Mouse (Mus musculus) megakaryocyte-erythroid progenitor cell, adult 5-6 weeks (primary cell): ENCODE results near the gene Cped1. TPM values are rescaled to one million over a fixed set of nuclear protein-coding genes. Genes with fewer than 3 reads are reported as not detected.

Source experiments
- ATAC-seq: replicated peaks from 2 replicates; pipeline ENCODE4 v1.8.0; 2016; ENCODE audit warnings: mild to moderate bottlenecking, inconsistent platforms; ENCODE audit not compliant: severe bottlenecking, poor library complexity, low FRiP score, low TSS enrichment
- total RNA-seq, 2 experiments: library from RNA; stranded (forward) in 1 of 2; stranded (reverse) in 1 of 2; fragments of 200-1000, 215-1000 nt in 1 of 2; fragments of >200 nt in 1 of 2; fragmentation: Nextera tagmentation in 1 of 2; gene quantifications; 2 replicates each; pipeline ENCODE4 v1.2.3; 2014 to 2017

Cped1 gene
- total RNA-seq (2014; fragmentation: Nextera tagmentation) (3.2 and 3.8 TPM in 2 replicates), total RNA-seq (2017) (0.42 and 0.91 TPM in 2 replicates)

DNA sequence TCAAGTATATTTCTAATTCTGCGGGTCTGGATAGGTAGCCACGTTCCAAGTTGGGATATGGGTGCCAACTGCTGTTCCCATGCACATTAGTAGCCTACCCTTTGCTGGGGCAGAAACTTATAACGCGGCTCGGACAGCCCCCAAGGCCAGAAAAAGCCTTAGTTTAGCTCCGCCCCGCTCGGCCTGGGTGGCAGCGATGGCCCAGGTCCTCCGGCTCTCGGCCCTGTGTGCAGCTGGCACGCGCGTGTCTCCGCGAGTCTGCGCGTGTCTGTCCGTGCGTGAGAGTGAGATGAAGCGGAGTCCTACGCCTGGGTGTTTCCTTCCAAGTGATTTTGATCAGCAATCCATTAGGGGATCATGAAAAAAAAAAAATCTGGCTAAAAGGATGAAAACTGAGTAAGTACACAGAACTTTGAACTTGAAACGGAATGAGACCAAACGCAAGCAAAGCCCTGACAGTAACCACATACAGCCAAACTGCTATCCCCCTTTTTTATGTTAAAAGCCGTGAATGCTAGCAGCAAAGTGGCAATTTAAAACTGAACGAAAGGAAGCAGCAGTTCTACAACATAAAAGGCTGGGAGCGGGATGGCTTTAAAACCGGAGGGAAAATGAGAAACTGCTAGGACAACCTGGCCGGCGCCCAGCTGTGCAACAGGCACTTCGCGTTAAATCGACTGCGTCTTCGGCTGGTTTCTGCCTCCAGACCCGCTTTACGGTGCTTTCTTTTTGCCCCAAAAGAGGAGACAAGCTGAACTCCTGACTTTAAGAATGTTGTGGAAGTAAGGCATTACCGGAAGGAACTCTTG lies at the start of gene Cped1:
Cped1 (plus strand) TSS at position 185 of the 809 bp plus-strand sequence.
- ATAC-seq, result peak; percentile 72

DNA sequence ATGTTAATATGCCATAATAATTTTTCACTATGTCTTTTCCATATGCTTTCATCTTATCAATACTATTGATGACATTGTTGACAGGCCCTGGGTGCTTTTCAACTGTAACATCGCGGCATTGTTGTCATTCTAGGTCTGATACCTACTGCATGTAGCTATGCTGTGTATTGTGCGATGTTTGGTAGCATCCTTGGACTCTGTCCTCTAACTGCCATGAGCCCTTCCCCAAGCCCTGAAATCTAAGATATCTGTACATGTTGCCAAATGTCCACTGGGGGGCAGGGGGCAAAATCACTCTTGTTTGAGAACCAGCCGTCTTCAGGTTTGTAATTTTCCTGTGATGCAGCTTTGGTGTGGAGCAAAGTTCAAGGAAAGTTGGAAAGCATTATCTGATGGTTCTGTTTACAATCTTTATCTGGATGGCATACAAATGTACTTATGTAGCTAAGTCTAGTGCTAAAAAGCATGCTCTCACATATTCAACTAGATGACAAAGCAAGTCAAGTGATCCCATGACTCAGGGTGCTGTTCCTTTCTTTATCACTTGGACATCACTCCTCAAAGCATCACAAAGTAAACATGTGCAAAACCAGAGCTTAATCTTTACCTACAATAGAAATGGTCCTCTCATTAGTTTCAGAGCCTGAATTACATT lies 47.6 kb upstream of the Cped1 start:
- no peak for ATAC-seq

DNA sequence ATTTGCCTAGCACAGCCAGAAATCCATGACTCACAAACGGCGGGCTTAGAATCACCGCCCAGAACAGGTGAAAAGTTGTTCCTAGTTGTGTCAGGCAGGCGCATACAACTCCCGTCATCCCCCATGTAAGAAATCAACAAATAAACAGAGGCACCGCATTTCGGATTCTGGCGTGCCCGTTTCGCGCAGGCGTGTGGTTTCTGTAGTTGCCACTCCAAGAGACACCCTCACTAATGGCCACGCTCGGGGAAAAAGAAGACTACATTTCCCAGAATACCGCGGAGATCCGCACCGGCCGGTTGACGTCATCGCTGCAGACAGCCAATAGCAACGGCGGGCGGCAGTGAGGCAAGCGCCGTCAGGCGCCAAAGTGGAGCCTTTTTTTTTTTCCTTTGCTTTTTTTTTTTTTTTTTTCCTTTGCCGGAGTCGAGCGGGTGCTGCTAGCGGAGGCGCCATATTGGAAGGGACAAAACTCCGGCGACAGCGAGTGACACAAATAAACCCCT lies 36.4 kb upstream of the Cped1 start, which contains the start of gene Ing3:
Ing3 (plus strand) TSS at position 346 of the 506 bp plus-strand sequence.
- peak; percentile 95 for ATAC-seq

DNA sequence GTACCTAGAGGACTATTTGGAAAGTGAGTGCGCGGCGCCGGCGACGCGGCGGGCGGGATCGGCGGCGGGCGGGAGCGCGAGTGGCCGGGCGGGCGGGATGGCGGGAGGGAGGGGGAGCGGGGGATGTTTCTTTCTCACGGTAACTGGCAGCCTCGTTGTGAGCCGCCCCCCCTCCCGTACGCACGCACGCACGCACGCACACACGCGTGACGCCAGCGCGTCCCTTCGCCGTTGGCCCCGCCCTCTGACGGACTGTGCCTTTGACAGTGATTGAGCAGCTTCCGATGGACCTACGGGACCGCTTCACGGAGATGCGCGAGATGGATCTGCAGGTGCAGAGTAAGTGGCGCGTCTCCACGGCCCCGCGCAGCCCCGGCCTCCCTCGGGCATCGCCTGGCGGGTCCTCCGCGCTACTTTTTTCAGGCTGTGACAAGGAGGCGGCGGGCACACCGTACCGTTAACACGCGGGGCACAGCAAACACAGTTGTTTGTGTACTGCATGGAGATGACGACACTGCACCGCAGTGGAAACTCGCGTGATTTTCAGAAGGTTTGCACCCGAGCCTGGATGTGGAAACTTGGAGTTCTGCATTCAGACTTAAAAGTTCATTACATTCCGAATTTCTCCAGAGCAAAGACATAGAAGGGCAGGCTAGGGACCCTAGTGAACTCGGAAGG lies 35.8 kb upstream of the Cped1 start:
- peak; percentile 94 for ATAC-seq

DNA sequence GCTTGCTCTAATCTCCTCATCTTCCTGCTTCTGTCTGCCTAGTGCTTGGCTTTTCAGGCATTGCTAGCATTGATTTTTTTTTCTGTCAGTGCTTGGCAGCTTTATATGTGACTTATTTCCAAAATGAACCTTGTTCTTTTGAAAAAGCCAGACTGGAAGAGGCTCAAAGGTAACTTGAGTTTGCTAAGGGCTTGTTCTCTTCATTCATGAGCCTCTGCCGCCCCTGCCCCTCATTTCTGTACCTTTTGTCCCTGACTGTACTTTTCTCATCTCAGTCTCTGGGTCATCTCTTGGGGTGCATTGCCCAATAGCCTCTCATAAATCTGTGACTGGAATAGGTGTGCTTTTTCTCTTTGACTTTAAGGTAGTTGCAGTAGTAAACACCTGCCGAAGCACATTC lies 35.0 kb upstream of the Cped1 start:
- no peak for ATAC-seq

DNA sequence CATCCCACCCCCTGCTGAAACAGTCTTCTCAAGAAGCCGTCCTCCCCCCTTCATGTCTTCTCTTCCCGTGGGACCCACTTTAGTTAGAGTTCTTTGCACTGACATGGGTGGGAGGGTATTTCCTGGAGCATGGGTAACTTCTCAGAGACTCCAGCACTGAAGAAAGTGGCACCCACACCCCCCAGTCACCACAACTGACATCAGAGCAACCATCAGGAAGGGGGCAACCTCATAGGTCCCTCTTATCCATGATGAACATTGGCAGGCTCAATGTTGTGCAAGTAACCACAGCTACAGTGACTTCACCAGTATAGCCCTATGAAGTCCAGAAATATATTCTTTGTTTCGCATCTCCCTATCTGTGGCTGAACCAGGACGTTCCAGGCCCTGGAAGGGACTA lies 30.2 kb upstream of the Cped1 start:
- 0 out of 2 replicates have a peak, but pooled peaks have one; percentile 28 for ATAC-seq

DNA sequence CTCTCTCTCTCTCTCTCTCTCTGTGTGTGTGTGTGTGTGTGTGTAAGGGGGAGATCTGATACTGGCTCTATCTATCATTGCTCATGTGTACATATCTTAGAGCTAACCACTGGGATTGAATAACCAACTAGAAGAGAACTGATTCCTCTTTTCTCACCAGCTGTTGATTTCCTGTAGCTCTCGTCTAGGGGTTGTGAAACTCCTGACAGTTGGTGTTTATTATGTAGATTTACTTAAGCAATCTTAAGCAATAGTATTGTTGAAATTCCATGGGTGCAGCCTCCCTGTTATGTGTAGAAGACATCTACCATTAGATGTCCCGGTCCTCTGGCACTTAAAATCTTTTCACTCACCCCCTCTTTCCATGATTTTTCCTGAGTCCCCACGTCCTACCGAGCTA lies 26.8 kb upstream of the Cped1 start:
- no peak for ATAC-seq

DNA sequence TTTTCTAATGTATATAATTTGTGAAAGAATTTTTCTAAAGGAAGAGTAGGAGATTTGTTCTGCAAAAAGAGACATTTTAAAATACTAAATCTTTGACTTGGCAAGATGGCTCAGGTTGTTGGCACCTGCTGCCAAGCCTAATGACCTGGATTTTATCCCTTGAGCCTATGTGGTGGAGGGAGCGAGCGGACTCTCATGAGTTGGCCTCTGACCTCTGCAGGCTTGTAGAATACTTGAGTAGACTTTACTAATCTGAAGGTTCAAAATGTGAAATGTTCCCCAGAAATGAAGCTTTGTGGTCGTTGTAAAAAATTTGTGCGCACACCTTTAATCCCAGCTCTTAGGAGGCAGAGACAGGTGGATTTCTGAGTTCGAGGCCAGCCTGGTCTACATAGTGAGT lies 25.8 kb upstream of the Cped1 start:
- no peak for ATAC-seq

DNA sequence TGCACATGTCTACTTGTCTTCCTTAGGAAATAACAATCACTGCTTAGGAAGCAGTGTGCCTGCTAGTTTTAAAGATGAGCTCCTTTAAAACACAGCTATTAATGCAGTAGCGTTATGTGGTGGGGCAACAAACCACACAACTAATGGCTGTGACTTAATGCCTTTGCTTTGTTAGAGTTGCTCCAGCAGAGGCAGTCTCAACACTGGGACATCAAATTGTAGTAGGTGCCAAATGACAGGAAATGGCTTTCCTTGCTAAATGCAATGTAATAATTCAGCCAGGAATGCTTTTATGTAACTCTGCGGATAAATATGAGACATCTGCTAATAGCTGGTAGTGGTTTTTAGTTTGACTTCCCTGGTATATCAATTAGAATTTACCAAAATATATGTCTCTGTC lies 8.2 kb upstream of the Cped1 start:
- ATAC-seq, result no peak

DNA sequence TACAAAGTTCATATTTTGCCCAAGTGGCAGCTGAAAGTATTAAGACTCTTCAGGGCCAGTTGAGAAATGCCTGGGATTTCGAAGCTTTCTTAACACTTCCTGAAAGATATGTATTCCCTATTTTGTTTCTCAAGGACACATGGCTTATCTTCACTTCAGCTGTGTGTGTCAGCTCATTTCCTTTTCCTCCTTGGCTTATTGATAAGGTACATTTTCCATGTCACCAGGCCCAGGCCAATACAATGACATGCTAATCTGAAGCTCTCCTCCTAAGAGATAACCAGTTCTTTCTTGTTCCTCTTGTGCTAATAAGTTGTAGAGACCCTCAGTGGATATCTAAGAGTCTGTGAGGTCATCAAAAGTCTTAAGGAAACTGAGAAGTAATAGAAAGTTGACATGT lies 4.6 kb upstream of the Cped1 start:
- no peak for ATAC-seq

DNA sequence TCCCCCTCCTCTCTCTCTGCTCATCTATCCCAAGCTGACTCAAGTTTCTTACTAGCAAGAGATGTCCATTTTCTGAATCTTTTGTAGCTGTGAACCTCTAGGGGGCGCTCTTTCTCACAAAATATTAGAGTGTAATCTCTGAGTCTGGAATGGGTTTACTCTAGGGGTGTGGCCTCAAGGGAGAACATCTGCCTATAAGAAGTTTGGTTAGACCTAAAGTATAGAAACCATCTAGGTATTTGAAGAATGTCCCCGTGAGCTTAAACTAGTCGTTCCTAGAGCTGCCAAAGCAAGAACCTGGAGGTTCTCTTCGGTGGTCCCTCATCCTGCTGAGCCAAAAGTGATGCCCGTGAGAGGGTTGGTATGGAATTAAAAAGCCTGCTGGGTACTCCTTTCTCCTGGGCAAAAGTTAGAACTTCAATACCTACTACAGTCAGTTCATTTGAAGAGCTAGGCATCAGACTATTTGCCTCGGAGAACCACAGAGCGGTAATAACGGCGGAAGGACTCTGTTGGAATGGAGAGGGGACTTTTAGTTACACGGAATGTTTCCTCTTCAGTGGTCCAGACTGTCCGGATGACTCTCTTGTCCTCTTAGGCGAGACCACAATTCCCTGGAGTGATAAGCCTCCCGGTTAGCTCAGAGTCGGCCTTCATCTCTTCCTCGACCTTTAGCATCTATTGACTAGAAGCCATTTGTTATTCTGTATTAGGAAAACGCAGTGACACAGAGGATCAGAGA lies 555 bp upstream of the Cped1 start:
- peak; percentile 85 for ATAC-seq

DNA sequence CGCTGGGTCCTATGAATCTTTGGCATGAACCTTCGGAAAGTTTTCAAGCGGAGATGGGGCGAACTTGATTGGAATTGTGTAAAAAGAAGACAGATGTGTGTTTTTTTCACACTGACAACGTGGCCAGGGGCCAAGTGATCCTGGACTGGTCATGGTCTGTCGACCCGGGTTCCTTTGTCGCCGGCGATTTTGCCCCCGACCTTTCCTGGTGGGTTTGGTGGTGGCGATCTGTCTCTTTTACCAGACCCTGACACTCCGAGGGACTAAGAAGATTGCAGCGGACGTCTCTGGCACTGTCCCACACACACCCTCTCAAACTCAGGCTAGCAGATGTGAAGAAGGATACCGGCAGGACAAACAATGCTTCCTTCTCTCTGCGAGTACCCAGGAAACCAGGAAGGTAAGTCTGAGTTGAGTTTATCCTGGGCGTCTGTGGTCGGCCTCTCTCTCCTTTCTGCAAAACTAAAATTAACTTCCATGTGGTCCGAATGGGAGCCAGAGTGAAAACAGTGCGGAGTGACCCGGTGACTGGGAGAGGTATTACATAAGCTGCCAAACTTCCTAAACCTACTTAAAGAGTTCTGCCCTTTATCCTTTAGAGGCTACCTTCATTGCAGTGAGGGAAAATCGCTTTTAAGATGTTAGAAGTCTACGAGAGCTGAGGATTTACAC lies 1.1 kb downstream of the Cped1 start:
- ATAC-seq, result no peak

DNA sequence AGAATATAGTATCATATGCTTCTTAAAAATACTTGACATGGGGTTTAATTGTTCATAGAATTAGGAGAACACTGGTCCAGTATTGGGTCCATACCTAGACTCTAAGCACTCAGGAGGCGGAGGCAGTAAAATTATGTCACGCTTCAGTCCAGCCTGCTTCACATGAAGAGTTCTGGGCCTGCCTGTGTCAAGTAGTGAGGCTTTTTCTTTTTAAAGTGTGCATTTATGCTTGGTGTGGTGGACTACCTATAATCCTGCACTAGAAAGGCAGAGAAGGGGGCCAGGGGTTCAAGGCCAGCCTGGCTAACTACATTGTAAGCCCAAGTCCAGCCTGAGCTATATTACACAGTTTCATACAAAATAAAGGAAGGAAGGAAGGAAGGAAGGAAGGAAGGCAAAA lies 1.8 kb downstream of the Cped1 start:
- no peak for ATAC-seq

DNA sequence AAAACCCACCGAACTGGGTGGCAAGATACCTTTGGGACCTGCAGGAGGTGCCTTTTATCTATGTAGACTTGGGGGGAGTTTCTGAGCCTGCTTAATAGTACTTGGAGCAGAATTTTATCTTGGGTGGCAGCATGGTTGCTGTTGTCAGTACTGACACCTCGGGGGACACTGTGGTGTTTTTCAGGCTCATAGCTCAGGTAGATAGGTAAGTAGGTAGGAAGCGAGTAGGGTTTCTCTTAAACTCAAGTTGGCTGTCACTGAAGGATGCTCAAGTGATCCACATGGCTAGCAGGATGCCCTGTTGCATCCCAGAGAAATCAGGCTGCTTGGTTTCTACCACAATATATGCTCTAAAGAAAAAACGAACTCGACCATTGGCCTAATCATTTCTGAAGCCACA lies 2.6 kb downstream of the Cped1 start:
- no peak for ATAC-seq

DNA sequence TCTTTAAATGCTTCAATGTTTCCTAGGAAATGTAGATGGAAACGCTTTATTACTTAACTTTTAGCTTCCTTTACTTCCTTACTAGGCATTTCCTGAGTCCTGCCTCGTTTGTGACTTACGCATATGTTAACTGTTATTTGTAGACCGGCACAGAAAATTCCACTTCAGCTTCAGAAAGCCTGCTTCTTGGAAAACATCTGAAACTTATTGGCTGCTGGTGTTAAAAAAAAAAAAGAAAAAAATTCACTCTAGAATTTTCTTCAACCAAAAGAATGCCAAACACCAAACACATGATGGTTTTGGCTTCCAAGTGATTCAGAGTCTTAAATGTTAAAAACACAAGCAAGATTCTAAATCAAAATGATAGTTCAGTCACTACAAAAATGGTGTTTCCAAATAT lies 3.4 kb downstream of the Cped1 start:
- no peak for ATAC-seq

DNA sequence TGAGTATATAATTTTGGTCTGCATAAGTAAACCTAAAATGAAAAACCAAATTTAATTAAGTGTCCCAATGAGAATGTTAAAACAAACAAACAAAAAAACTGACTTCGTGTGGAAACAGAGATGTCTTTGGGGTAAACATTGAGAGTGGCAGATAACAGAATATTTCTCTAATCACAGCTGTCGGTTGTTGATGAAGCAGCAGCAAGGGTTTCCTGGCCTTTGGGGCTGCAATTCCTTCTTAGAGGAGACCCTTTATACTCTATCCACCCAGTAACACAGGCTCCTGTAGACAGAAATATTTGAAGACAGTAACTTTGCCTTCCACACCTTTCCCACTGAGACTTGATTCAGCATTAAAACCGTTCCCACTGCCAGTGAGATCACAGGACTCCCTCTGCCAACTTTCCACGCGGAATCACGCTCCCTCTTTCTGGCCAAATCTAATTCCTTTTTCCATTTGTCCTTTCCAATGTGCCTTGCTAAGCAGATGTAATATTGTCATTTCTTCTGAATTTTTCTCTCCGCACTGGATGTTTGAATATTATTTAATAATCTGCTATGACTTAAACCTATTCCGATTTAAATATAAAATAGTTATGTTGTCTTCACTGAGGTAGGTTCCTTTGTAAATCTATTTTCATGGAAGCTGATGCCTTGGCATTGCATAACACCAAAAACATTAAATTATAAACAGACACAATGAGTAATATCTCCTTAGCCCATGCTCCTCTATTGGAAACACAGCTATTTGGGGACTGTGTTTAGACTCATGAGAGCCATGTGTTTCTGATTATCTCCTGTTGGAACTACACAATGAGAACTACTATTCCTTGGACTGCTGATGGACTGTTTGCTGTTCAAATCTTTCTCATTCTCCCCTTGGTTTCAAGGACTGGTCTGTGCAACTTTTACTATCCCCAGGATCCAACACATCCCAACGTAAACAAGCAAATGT lies 4.7 kb downstream of the Cped1 start:
- no peak for ATAC-seq

DNA sequence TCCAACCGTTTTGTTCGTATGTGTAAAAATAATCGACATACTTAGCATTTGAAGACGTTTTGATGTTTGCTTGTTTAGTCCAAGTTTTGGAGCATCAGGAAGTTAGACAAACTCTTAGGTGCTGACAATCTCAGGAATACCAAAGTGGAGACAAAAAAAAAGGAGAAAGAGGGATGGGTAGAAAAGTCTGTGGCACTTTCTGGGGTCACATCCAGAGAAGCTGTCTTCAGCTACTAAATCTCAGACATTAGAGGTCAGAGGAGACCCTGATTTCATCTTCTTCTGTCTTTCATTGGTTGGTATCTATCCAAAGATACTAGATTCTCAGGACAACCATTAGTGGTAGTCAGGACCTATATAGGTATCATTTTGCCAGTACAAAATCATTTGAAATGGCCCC lies 5.4 kb downstream of the Cped1 start:
- no peak for ATAC-seq

DNA sequence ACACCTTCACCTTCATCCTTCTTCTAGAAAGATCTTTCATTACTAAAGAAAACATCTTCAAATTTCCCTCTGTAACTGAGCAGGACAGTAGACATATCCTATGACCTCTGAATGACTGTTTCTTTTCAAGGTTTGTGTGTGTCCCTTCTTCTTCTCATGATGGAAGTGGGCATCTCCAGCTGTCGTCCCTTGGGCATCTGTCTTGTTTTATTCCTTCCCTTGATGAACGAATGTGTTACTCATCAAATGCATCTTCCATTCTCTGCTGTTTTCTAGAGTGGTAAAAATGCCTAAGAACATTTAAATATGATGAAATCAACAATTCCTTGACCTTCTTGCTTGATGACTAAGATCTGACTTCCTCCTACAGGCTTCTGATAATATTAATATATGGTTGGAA lies 7.4 kb downstream of the Cped1 start:
- no peak for ATAC-seq
